Mouse (Mus musculus) G1E (cell line): ENCODE data around the gene Smok2b.
"Not testable (repeated sequence)": the region's sequence is repeated elsewhere in the genome, so short reads cannot be mapped to it uniquely, and the experiment has no call there.

Experiments
- CTCF ChIP-seq: IDR thresholded peaks from 2 replicates; pipeline ENCODE4 v1.5.1; 2012; ENCODE audit warnings: low read depth, low read length, inconsistent platforms, mixed read lengths
- GATA1 ChIP-seq: IDR thresholded peaks from 2 replicates; pipeline ENCODE4 v1.6.1; 2012; ENCODE audit warnings: borderline replicate concordance, low read length, inconsistent platforms, mixed read lengths
- POLR2AphosphoS5 ChIP-seq: IDR thresholded peaks from 2 replicates; pipeline ENCODE4 v1.6.1; 2012; ENCODE audit warnings: low read depth, low read length, inconsistent platforms; ENCODE audit not compliant: insufficient replicate concordance
- TAL1 ChIP-seq: conservative IDR thresholded peaks from 2 replicates; pipeline ENCODE4 v1.6.1; 2012; ENCODE audit warnings: low read depth, low read length, inconsistent platforms, mixed read lengths

DNA sequence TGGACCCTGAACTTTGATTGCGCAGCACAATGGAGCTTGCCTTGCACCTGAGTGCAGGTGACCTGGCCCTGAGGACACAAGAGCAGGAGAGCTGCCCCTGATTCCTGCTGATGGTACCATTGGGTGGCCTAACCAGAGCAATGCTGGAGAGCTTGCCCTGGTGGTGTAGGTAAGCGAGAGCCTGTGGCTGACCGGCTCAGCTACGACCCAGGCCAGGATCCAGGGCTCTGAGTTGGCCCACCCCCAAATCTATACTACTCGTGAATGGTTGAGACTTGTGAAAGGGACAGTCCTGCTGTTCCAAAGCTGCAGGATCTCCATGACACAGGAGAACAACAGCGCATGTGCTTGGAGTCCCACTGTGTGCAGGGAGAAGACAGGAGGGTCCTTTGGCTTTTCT lies 43.5 kb upstream of the Smok2b start:
- TF ChIP-seq TAL1, GATA1, CTCF, POLR2AphosphoS5: not testable (repeated sequence)
